Mouse (Mus musculus) kidney, adult 2 months (tissue): ENCODE measurements around the gene Prkcg.

Experiments
- CTCF ChIP-seq: fragments of 200-500 bp; conservative IDR thresholded peaks from 2 replicates; pipeline ENCODE4 v1.5.1; 2011; ENCODE audit warnings: low read depth, mild to moderate bottlenecking, control low read depth, low read length, moderate library complexity, mixed read lengths; ENCODE audit not compliant: insufficient read depth, insufficient read length
- POLR2A ChIP-seq: fragments of 200-500 bp; IDR thresholded peaks from one replicate; pipeline ENCODE4 v1.6.1; 2011; ENCODE audit warnings: low read depth, low read length, control low read depth

DNA sequence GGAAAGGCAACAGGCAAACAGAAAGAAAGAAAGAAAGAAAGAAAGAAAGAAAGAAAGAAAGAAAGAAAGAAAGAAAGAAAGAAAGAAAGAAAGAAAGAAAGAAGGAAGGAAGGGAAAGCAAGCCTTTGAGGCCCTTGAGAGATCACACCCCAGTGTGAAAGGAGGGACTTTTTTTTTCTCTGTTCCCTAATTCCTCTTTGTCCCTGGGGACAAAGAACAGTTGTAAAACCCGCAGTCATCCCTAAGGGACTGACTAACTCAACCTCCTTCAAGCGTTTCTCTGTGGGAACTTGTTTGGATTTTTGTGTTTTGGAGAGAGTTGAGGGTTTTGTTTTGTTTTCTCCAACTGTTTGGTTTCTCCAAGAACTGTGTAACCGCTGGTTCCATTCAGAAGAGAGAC, 20.7 kb upstream of the Prkcg start:
- no peak for TF ChIP-seq POLR2A
- no peak for TF ChIP-seq CTCF
